ENCODE assay signal across 8 mouse cellular contexts in the genomic region with DNA sequence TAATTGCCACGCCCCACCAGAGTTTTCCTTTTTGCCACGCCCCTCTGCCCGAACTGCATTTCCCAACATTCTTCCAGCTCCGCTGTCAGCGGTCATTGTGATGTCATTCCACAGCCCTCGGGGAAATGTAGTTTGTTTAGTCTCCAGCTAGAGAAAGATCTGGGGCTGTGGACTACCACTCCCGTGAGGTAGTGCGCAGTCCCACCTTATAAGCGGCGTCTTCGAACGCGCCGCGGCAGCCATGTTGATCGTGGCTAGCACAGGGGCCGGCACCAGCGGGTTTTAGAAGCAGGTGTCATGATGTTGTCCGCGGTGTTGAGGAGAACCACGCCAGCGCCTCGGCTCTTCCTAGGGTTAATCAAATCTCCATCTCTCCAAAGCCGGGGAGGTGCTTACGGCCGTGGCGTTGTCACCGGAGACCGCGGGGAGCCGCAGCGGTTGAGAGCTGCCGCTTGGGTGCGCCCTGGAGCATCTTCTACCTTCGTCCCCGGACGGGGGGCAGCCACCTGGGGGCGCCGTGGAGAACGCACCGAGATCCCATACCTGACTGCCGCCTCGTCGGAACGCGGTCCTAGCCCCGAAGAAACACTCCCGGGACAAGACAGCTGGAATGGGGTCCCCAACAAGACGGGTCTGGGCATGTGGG. TPM values are rescaled to one million over a fixed set of nuclear protein-coding genes. Genes with fewer than 3 reads are reported as not detected.
A peak's percentile ranks its signal among the peaks of the same experiment; 100 is the strongest.
DNase-seq lines count a peak whose midpoint lies in the region; ATAC-seq and TF ChIP-seq lines count a peak whose summit lies in the region.

A gene (plus strand): TSS at position 120 of the 646 bp plus-strand sequence.

- H3K4me3 ChIP-seq in cortical plate, adult 2 months (ENCODE audit: insufficient read depth, low read length), result peak within 1 kb of the TSS; percentile 55
- peak within 1 kb of the TSS; percentile 95 for H3K4me3 ChIP-seq in megakaryocyte, embryonic 14.5 days (replicated peaks)

- H3K27me3 ChIP-seq in megakaryocyte, embryonic 14.5 days (replicated peaks), result peaks cover 2% of the 10 kb centered on the region

- H3K4me1 ChIP-seq in cortical plate, adult 2 months (ENCODE audit: control insufficient read depth, insufficient read depth, low read length), result peaks cover 4% of the 10 kb centered on the region; the same call in 1 of the 2 replicates
- peaks cover 39% of the 10 kb centered on the region for H3K4me1 ChIP-seq in megakaryocyte, embryonic 14.5 days

- no peak within 1 kb of the TSS for H3K27ac ChIP-seq in cortical plate, adult 2 months (ENCODE audit: insufficient read depth, low read length)

- peak; percentile 57; the same call in 1 of the 2 replicates for TF ChIP-seq POLR2A in cortical plate, adult 2 months (IDR thresholded peaks at IDR 0.05; ENCODE audit: extremely low read depth, insufficient read depth, low read length)

- peak; percentile 95 for ATAC-seq in activated CD4-positive, CD25-positive, alpha-beta regulatory T cell, adult 4 months

- no peaks in the 10 kb centered on the region for H3K9me3 ChIP-seq in megakaryocyte, embryonic 14.5 days

- H3K36me3 ChIP-seq in megakaryocyte, embryonic 14.5 days (replicated peaks; ENCODE audit: low read length), result peaks cover 21% of the 10 kb centered on the region

- TF ChIP-seq CTCF in cortical plate, adult 2 months (IDR thresholded peaks at IDR 0.05; ENCODE audit: extremely low read depth, insufficient read depth, low read length), result peak; percentile 44

- DNase-seq in gastrocnemius, adult 8-10 months (ENCODE audit: low spot score in 2 of 2), result peak; percentile 92
- DNase-seq in hindlimb bud, embryonic 11.5 days (ENCODE audit: extremely low spot score, low read depth, low spot score), result peak; percentile 94
- peak; percentile 86 to 96 for DNase-seq in left cerebral cortex, adult 8-10 months (ENCODE audit: low spot score in 2 of 2)
- peak; percentile 95 to 97 for DNase-seq in right cerebral cortex, postnatal 10 days (ENCODE audit: low spot score in 2 of 2)
- peak; percentile 76 for DNase-seq in urinary bladder, postnatal 25 days (ENCODE audit: low spot score)

RNA-seq across cellular contexts. Expression of the gene that starts here (rescaled TPM):
- 10 to 100 TPM in 1 of 2 experiments, 1 to 10 TPM in 1; 8.8 to 13.3 TPM for polyA plus RNA-seq in activated CD4-positive, CD25-positive, alpha-beta regulatory T cell, adult 4 months (2017; shearing (Covaris generic))
- 41.8 and 48.1 TPM in 2 replicates for polyA plus RNA-seq in cortical plate, adult 2 months (2012; rRNA removed)
- total RNA-seq in gastrocnemius, adult 8-10 months (2022), result 10 to 100 TPM; 60.4 to 77.8 (median 69.2) TPM
- total RNA-seq in left cerebral cortex, adult 8-10 months (2022), result 10 to 100 TPM; 50.4 to 57.6 (median 54.6) TPM
- polyA plus RNA-seq in megakaryocyte, embryonic 14.5 days (2012; ENCODE audit: insufficient read depth, low replicate concordance), result 8.3 and 18.4 TPM in 2 replicates
